Mouse (Mus musculus) C2C12 (cell line): Measurements from ENCODE around the gene Nucks1.

Source experiments
- CTCF ChIP-seq: IDR thresholded peaks from one replicate; pipeline ENCODE4 v1.5.1; 2011; ENCODE audit not compliant: control insufficient read depth, insufficient read depth, insufficient read length
- FOSL1 ChIP-seq: IDR thresholded peaks from one replicate; pipeline ENCODE4 v1.8.0; 2011; ENCODE audit warnings: mild to moderate bottlenecking, low read length; ENCODE audit not compliant: poor library complexity, insufficient read depth, severe bottlenecking
- USF1 ChIP-seq: IDR thresholded peaks from one replicate; pipeline ENCODE4 v1.6.1; 2011; ENCODE audit warnings: low read depth, mild to moderate bottlenecking, control low read depth, moderate library complexity

DNA sequence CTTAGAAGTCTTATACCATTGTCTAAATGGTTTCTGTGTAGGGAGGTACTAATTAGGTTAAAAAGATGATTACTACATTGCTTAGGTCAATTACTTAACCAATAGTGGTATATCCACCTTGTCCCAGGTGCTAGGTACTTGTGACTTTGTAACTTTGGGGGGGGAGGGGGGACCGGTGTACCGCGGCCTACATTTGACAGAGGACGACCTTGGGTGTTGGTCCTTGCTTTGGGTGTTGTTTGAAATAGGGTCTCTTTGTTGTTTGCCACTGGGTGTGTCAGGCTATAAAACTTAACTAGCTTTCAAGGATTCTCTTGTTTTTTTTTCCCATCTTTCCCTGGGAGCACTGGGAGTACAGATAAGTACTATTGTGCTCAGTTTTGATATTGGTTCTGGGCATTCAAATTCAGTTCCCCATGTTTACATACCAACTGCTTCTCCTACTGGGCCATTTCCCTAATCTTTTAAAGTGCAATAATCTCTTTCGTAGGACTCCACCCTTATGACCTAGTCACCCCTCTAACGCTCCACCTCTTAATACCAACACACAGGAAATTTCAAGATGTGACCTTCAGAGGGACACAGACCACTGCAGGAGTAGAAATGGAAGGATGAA is 20.2 kb upstream of the Nucks1 start:
- TF ChIP-seq CTCF (no peak), FOSL1 (no peak), USF1 (no peak)
